Mouse (Mus musculus) forebrain, embryonic 14.5 days (tissue): ENCODE measurements around the gene Gm10428. TPM values are rescaled to one million over a fixed set of nuclear protein-coding genes. Genes with fewer than 3 reads are reported as not detected.

ENCODE experiments used
- ATAC-seq: fragments of 200-750 bp; cut with Nextera tagmentation; 2 replicates; pipeline ENCODE4 v1.8.0; 2017; ENCODE audit warnings: mild to moderate bottlenecking, moderate library complexity
- DNase-seq: peaks from one replicate; pipeline ENCODE4 v3.0.0-alpha.2; 2015; ENCODE audit warnings: low spot score
- H3K27ac ChIP-seq: fragments of 300-500 bp; sonication (generic); 2 replicates; pipeline ENCODE4 v1.5.1; 2014; ENCODE audit warnings: low read depth, mild to moderate bottlenecking, control low read depth, low read length, moderate library complexity
- H3K27me3 ChIP-seq: fragments of 300-500 bp; sonication (generic); replicated peaks from 2 replicates; pipeline ENCODE4 v1.6.1; 2014; ENCODE audit warnings: low read length, control low read depth, mixed read lengths; ENCODE audit not compliant: control insufficient read depth, insufficient read depth
- H3K36me3 ChIP-seq: fragments of 300-500 bp; sonication (generic); 2 replicates; pipeline ENCODE4 v1.6.1; 2014; ENCODE audit warnings: low read length, control low read depth; ENCODE audit not compliant: control insufficient read depth, insufficient read depth
- H3K4me1 ChIP-seq: fragments of 300-500 bp; sonication (generic); 2 replicates; pipeline ENCODE4 v1.6.1; 2014; ENCODE audit warnings: antibody characterized with exemption, low read length, control low read depth; ENCODE audit not compliant: control insufficient read depth, insufficient read depth
- H3K4me2 ChIP-seq: fragments of 300-500 bp; sonication (generic); 2 replicates; pipeline ENCODE4 v1.6.1; 2014; ENCODE audit warnings: mild to moderate bottlenecking, control low read depth, low read length
- H3K4me3 ChIP-seq: fragments of 300-500 bp; sonication (generic); 2 replicates; pipeline ENCODE4 v1.5.1; 2014; ENCODE audit warnings: low read depth, low read length, control low read depth
- H3K9ac ChIP-seq: fragments of 300-500 bp; sonication (generic); 2 replicates; pipeline ENCODE4 v1.6.1; 2014; ENCODE audit warnings: mild to moderate bottlenecking, low read length, control low read depth, moderate library complexity
- H3K9me3 ChIP-seq: fragments of 300-500 bp; sonication (generic); replicated peaks from 2 replicates; pipeline ENCODE4 v1.6.1; 2016; ENCODE audit warnings: low read length, control low read depth, mixed read lengths; ENCODE audit not compliant: control insufficient read depth
- WGBS: fragments of 180-500 bp; shearing (Covaris S2); extraction: QIAGEN DNeasy Blood & Tissue Kit; methylation state at CpG from one replicate; pipeline ENCODE4 v1.1.7; 2014; 5-methylcytosine and 5-hydroxymethylcytosine counted together
- polyA plus RNA-seq: library from polyadenylated mRNA; unstranded; fragments of >200 nt; fragmentation: Nextera tagmentation; extraction: Ambion mirVana; gene quantifications from 2 replicates; pipeline ENCODE4 v1.2.1, GENCODE M21; 2014

Gm10428 gene
- not detected in 2 replicates for polyA plus RNA-seq

- WGBS = 87% methylated on average over 8 of the region's 8 CpGs
- no peak for DNase-seq
- Histone ChIP-seq H3K9ac (no peak within 1 kb of the TSS), H3K4me3 (no peak within 1 kb of the TSS), H3K4me2 (no peak within 1 kb of the TSS), H3K27ac (no peak within 1 kb of the TSS), H3K4me1 (0 out of 2 replicates have a peak, but pooled peaks cover 2% of the 10 kb centered on the region), H3K36me3 (no peaks in the 10 kb centered on the region), H3K9me3 (no peaks in the 10 kb centered on the region), H3K27me3 (no peaks in the 10 kb centered on the region)
- no peak for ATAC-seq
Measured at GRCm38 (mm10) chr11:62752780-62753179, at the start of gene Gm10428. TSS of gene Gm10428 (plus strand) at chr11:62753100.

DNA sequence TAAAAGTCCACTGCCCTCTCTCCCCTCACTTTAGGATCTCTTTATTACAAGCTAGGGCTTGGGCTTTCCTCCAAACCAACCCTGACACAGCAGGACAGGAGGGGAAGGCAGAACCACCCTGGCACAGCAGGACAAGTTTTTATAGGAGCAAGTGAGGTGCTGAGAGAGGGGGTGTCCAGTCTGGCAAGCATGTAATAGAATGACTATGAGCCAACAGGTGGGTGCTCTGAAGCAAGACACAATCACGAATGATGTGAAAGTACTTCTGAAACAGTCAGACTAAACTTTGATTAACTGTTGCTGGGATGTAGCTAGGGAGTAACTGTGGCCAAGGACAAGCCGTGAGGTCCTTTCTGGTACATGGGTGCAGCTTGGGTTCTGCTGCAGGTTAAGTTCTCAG is 46.8 kb upstream of the Gm10428 start:
- H3K36me3 ChIP-seq = peaks cover 24% of the 10 kb centered on the region
- no peak overlapping the region for H3K4me2 ChIP-seq
- no peaks in the 10 kb centered on the region for H3K4me1 ChIP-seq
- DNase-seq (no peak), ATAC-seq (no peak)
- no peak overlapping the region for H3K27ac ChIP-seq
- H3K27me3 ChIP-seq = no peaks in the 10 kb centered on the region
- no peaks in the 10 kb centered on the region for H3K9me3 ChIP-seq
- no peak overlapping the region for H3K9ac ChIP-seq
- WGBS = 94% methylated on average over 2 of the region's 2 CpGs
- H3K4me3 ChIP-seq = no peak overlapping the region

- no peak overlapping the region for H3K4me2 ChIP-seq
- DNase-seq (no peak), ATAC-seq (no peak)
- peaks cover 42% of the 10 kb centered on the region for H3K36me3 ChIP-seq
- no peak overlapping the region for H3K27ac ChIP-seq
- H3K4me3 ChIP-seq = no peak overlapping the region
- no peaks in the 10 kb centered on the region for H3K4me1 ChIP-seq
- H3K27me3 ChIP-seq = no peaks in the 10 kb centered on the region
- 84% methylated on average over 7 of the region's 7 CpGs for WGBS
- H3K9ac ChIP-seq = no peak overlapping the region
- H3K9me3 ChIP-seq = no peaks in the 10 kb centered on the region
Measured at GRCm38 (mm10) chr11:62708252-62708651, 44.6 kb upstream of the Gm10428 start.

DNA sequence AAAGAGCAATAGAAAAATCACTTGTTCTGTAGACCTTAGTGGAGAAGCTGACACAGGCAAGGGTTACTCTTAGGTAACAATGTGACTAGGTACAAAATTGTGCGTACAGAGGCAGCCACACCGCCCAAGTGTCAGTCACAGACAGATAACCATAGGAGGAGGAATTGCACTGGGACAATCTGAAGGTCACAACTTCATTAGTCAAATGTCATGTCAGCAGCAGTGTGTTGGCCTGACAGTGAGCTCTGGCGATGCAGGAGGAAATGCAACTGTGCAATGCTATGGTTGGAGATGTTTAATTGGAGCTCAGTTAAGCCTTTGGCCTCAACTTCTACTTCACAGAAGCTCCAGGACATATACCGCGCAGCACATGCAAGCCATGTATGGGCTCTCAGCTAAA is 42.2 kb upstream of the Gm10428 start:
- H3K9ac ChIP-seq = no peak overlapping the region
- H3K9me3 ChIP-seq = no peaks in the 10 kb centered on the region
- DNase-seq (no peak), ATAC-seq (no peak)
- H3K27ac ChIP-seq = no peak overlapping the region
- peaks cover 62% of the 10 kb centered on the region for H3K36me3 ChIP-seq
- H3K4me3 ChIP-seq = no peak overlapping the region
- no peak overlapping the region for H3K4me2 ChIP-seq
- no peaks in the 10 kb centered on the region for H3K4me1 ChIP-seq
- 93% methylated on average over 5 of the region's 5 CpGs for WGBS
- H3K27me3 ChIP-seq = no peaks in the 10 kb centered on the region

DNA sequence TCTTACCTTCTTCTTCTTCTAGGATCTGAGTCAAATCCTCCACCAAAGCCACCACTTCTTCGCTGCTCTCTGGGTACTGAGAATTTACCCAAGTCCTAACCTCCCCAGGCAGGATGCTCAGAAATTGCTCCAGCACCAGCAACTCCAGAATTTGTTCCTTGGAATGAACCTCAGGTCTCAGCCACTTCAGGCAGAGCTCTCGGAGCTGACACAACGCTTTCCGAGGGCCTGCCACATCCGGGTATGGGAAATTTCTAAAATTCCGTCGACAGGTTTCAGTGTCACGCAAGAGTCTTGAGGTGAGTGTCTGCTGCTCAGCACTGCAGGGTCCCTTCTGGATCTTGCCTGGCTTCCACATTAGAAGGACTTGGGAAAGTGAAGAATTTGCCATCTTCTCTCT is 24.6 kb upstream of the Gm10428 start:
- Histone ChIP-seq H3K9me3 (no peaks in the 10 kb centered on the region), H3K4me2 (no peak overlapping the region), H3K9ac (no peak overlapping the region), H3K4me3 (no peak overlapping the region), H3K36me3 (peaks cover 48% of the 10 kb centered on the region), H3K27ac (no peak overlapping the region), H3K4me1 (peaks cover 12% of the 10 kb centered on the region), H3K27me3 (no peaks in the 10 kb centered on the region)
- ATAC-seq (no peak), DNase-seq (no peak)
- 93% methylated on average over 8 of the region's 8 CpGs for WGBS

DNA sequence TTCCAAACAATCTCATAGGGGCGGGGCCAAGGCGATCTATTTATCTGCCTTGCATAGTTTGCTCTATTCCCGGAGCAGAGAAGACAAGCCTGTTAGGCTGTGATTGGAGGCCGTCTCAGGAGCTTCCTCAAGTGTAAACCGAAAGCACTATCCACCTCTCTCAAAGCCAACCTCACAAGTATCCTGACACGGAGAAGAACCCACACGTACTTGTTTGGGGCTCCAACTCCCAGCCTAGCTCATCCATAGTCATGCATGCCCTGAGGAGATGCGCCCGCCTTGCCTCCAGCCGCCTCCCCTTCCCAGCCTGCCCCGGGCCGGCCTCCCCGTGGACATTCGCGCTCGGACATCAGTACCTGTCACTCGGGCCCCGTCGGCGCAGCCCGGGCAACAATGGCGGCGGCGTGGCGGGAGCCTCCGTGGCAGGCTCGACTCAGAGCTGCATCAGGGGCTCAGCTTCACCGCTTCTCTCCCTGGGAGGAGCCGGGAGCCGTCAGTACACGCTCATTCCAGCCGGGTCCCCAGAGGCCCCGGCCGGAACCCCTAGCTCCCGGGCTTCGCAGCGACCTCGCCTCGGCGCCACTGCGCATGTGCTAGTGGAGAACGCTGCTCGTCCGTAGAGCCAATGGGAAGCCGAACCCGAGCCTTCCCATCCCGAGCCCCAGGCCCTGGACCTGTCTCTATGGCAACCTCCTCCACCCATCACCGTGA is 21.4 kb upstream of the Gm10428 start, which contains the start of gene Zfp287:
Gene Zfp287, minus strand, starts transcription at position 595 of the 711 bp plus-strand sequence.
- Histone ChIP-seq H3K9me3 (no peaks in the 10 kb centered on the region), H3K36me3 (peaks cover 18% of the 10 kb centered on the region), H3K4me1 (peaks cover 12% of the 10 kb centered on the region), H3K4me2 (peak within 1 kb of the TSS; percentile 73), H3K27me3 (no peaks in the 10 kb centered on the region), H3K27ac (peak within 1 kb of the TSS; percentile 87), H3K9ac (peak within 1 kb of the TSS; percentile 83), H3K4me3 (peak within 1 kb of the TSS; percentile 78)
- ATAC-seq (peak; percentile 100), DNase-seq (peak; percentile 97)
- under 1% methylated on average over 48 of the region's 48 CpGs for WGBS

GRCm38 (mm10) chr11:62732022-62732387 is 20.9 kb upstream of the Gm10428 start:
- ATAC-seq (peak; percentile 56), DNase-seq (no peak)
- H3K27me3 ChIP-seq = no peaks in the 10 kb centered on the region
- H3K4me1 ChIP-seq = peaks cover 12% of the 10 kb centered on the region
- 7% methylated on average over 5 of the region's 5 CpGs for WGBS
- H3K4me3 ChIP-seq = peak overlapping the region; percentile 78
- peak overlapping the region; percentile 73 for H3K4me2 ChIP-seq
- H3K27ac ChIP-seq = peak overlapping the region; percentile 52; the same call in 1 of the 2 replicates
- H3K36me3 ChIP-seq = peaks cover 18% of the 10 kb centered on the region
- H3K9ac ChIP-seq = peak overlapping the region; percentile 83
- H3K9me3 ChIP-seq = no peaks in the 10 kb centered on the region

GRCm38 (mm10) chr11:62732665-62733064 is 20.2 kb upstream of the Gm10428 start:
- ATAC-seq = no peak
- Histone ChIP-seq H3K4me3 (no peak overlapping the region), H3K27me3 (no peaks in the 10 kb centered on the region), H3K4me1 (peaks cover 12% of the 10 kb centered on the region), H3K27ac (no peak overlapping the region), H3K4me2 (no peak overlapping the region), H3K36me3 (peaks cover 12% of the 10 kb centered on the region), H3K9me3 (no peaks in the 10 kb centered on the region), H3K9ac (no peak overlapping the region)
- no peak for DNase-seq
- 89% methylated on average over 3 of the region's 3 CpGs for WGBS

GRCm38 (mm10) chr11:62741186-62741585 is 11.7 kb upstream of the Gm10428 start:
- 90% methylated on average over 2 of the region's 2 CpGs for WGBS
- Histone ChIP-seq H3K36me3 (no peaks in the 10 kb centered on the region), H3K4me2 (no peak overlapping the region), H3K9me3 (no peaks in the 10 kb centered on the region), H3K27me3 (no peaks in the 10 kb centered on the region), H3K4me3 (no peak overlapping the region), H3K9ac (no peak overlapping the region), H3K27ac (no peak overlapping the region), H3K4me1 (no peaks in the 10 kb centered on the region)
- DNase-seq (no peak), ATAC-seq (no peak)
